Mouse (Mus musculus) central nervous system, embryonic 14 days (tissue): ENCODE measurements around the gene Wfdc6b. TPM values are rescaled to one million over a fixed set of nuclear protein-coding genes. Genes with fewer than 3 reads are reported as not detected.

ENCODE experiments used
- polyA plus RNA-seq: library from polyadenylated mRNA; depleted of rRNA; stranded (reverse); fragments of >200 nt; gene quantifications from 2 replicates; pipeline ENCODE4 v1.2.3, GENCODE M21; 2012; rRNA removed

Wfdc6b gene
- polyA plus RNA-seq: not detected in 2 replicates

DNA sequence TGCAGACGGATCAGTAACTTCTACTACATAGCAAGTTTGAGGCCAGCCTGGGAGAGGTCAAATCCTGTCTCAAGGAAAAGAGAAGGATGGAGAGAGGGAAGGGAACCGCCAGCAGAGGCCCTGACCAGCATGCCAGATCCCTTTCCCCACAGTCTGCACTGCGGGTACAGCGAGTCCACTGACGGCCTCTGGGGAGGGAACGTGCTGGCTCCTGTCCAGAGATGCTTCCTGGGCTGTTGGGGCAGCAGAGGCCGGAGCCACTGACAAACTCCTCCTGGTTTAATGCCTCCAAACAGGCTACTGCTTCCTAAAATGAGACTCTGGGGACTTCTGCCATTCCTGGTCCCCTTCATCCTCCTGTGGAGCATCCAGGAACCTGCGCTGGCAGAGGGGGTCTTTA is at the start of gene Wfdc6b, which contains the start of gene Wfdc8:
Gene Wfdc6b (plus strand): TSS at position 52 of the 400 bp plus-strand sequence.
Gene Wfdc8 (minus strand): TSS at position 156 of the 400 bp plus-strand sequence.

DNA sequence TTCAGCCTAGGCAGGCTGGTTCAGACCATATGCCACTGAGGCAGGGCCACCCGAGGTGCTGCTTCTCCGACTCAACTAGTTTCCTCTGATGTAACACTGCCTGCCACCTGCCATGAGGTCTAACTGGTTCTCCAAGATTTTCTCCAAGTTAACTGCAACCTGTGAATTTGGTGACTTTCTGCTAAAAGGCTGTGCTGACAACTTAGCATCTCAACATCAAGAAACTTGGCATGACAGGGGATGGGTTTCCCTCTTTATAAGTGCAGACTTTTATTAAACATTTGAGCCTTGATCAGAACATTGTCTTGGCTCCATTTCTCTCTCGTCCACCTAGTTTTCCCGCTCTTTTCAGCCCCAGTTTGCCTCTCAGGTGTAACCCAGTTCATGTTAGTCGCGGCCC is 40.0 kb upstream of the Wfdc6b start, which contains the start of gene Spint3:
Gene Spint3 (minus strand): TSS at position 101 of the 400 bp plus-strand sequence.

DNA sequence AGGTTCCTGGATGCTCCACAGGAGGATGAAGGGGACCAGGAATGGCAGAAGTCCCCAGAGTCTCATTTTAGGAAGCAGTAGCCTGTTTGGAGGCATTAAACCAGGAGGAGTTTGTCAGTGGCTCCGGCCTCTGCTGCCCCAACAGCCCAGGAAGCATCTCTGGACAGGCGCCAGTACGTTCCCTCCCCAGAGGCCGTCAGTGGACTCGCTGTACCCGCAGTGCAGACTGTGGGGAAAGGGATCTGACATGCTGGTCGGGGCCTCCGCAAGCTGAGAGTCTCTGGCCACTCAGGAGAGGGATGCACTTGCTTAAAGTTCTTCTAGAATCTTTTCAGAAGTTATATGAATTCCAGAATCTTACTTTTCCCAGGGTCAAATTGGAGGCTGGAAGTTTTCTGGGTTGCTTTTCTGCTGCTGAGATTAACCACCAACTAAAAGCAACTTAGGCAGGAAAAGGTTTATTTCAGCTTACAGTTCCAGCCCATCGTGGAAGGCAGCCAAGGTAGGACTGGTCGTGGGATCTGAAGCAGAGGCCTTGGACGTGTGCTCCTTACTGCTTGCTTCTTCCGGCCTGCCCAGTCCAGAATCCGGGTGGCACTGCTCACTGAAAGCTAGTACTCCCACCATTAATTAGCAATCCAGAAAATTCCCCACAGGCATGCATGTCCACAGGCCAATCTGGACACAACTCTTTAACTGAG is 28.1 kb upstream of the Wfdc6b start, which contains the start of gene Wfdc6a:
Gene Wfdc6a (minus strand): TSS at position 423 of the 701 bp plus-strand sequence.

GRCm38 (mm10) chr2:164593494-164593893 is 19.8 kb upstream of the Wfdc6b start, which contains the start of gene Eppin:
TSS of gene Eppin (minus strand) at chr2:164593594.

GRCm38 (mm10) chr2:164638696-164639095 is 25.4 kb downstream of the Wfdc6b start, which contains the start of gene Wfdc16:
TSS of gene Wfdc16 (minus strand) at chr2:164638796.

GRCm38 (mm10) chr2:164655858-164656257 is 42.5 kb downstream of the Wfdc6b start, which contains the start of gene Wfdc10:
TSS of gene Wfdc10 (plus strand) at chr2:164656046.

GRCm38 (mm10) chr2:164656483-164656882 is 43.2 kb downstream of the Wfdc6b start, which contains the start of gene Wfdc9:
TSS of gene Wfdc9 (minus strand) at chr2:164656583.

Other genes with a start within 250 kb of the Wfdc6b start
- 0.16 and 1.3 TPM in 2 replicates for gene Slpi, start 224.4 kb upstream of the Wfdc6b start, polyA plus RNA-seq
- gene Rbpjl, start 210.4 kb upstream of the Wfdc6b start, polyA plus RNA-seq: 0.17 and 0.74 TPM in 2 replicates
- gene Matn4, start 208.4 kb upstream of the Wfdc6b start, polyA plus RNA-seq: 14.9 and 118 TPM in 2 replicates
- 3.3 and 8.2 TPM in 2 replicates for gene Sdc4, start 169.6 kb upstream of the Wfdc6b start, polyA plus RNA-seq
- gene Sys1, start 156.6 kb upstream of the Wfdc6b start, polyA plus RNA-seq: 53.1 and 56.8 TPM in 2 replicates
- gene Gm20458, start 152.6 kb upstream of the Wfdc6b start, polyA plus RNA-seq: 10.3 and 10.7 TPM in 2 replicates
- not detected in 2 replicates for gene Trp53tg5, start 139.8 kb upstream of the Wfdc6b start, polyA plus RNA-seq
- 9.6 and 11.6 TPM in 2 replicates for gene Dbndd2, start 127.4 kb upstream of the Wfdc6b start, polyA plus RNA-seq
- 82.2 and 101 TPM in 2 replicates for gene Pigt, start 116.0 kb upstream of the Wfdc6b start, polyA plus RNA-seq
- gene Wfdc2, start 51.1 kb upstream of the Wfdc6b start, polyA plus RNA-seq: 4.5 and 14.3 TPM in 2 replicates
- not detected in 2 replicates for gene Spint3, start 40.1 kb upstream of the Wfdc6b start, polyA plus RNA-seq
- gene Wfdc6a, start 28.1 kb upstream of the Wfdc6b start, polyA plus RNA-seq: not detected in 2 replicates
- gene Eppin, start 19.9 kb upstream of the Wfdc6b start, polyA plus RNA-seq: not detected in 2 replicates
- gene Wfdc8, start 104 bp downstream of the Wfdc6b start, polyA plus RNA-seq: 0.04 TPM in 1 of 2 replicates, not detected in the other
- not detected in 2 replicates for gene Wfdc16, start 25.3 kb downstream of the Wfdc6b start, polyA plus RNA-seq
- gene Wfdc10, start 42.5 kb downstream of the Wfdc6b start, polyA plus RNA-seq: not detected in 2 replicates
- not detected in 2 replicates for gene Wfdc9, start 43.1 kb downstream of the Wfdc6b start, polyA plus RNA-seq
- gene Wfdc11, start 60.6 kb downstream of the Wfdc6b start, polyA plus RNA-seq: not detected in 2 replicates
- not detected in 2 replicates for gene Wfdc13, start 71.6 kb downstream of the Wfdc6b start, polyA plus RNA-seq
- gene Spint4, start 85.0 kb downstream of the Wfdc6b start, polyA plus RNA-seq: not detected in 2 replicates
- gene Spint5, start 101.8 kb downstream of the Wfdc6b start, polyA plus RNA-seq: not detected in 2 replicates
- gene Wfdc3, start 132.4 kb downstream of the Wfdc6b start, polyA plus RNA-seq: 1.0 and 1.1 TPM in 2 replicates
- gene Dnttip1, start 132.5 kb downstream of the Wfdc6b start, polyA plus RNA-seq: 60.1 and 64.9 TPM in 2 replicates
- gene Ube2c, start 156.4 kb downstream of the Wfdc6b start, polyA plus RNA-seq: 143 and 191 TPM in 2 replicates
- gene Tnnc2, start 166.4 kb downstream of the Wfdc6b start, polyA plus RNA-seq: 0.54 and 60.3 TPM in 2 replicates
- 20.5 and 22.1 TPM in 2 replicates for gene Snx21, start 172.3 kb downstream of the Wfdc6b start, polyA plus RNA-seq
- gene Acot8, start 191.4 kb downstream of the Wfdc6b start, polyA plus RNA-seq: 30.2 and 33.6 TPM in 2 replicates
- 8.6 and 9.6 TPM in 2 replicates for gene Zswim3, start 191.6 kb downstream of the Wfdc6b start, polyA plus RNA-seq
- 11.8 and 12.3 TPM in 2 replicates for gene Zswim1, start 209.2 kb downstream of the Wfdc6b start, polyA plus RNA-seq
- 0.31 and 0.49 TPM in 2 replicates for gene Spata25, start 215.0 kb downstream of the Wfdc6b start, polyA plus RNA-seq
- gene Ctsa, start 219.4 kb downstream of the Wfdc6b start, polyA plus RNA-seq: 126 and 143 TPM in 2 replicates
- 4.2 and 5.6 TPM in 2 replicates for gene Neurl2, start 219.9 kb downstream of the Wfdc6b start, polyA plus RNA-seq
- 62.6 and 75.4 TPM in 2 replicates for gene Pltp, start 244.2 kb downstream of the Wfdc6b start, polyA plus RNA-seq